Mouse (Mus musculus) liver, postnatal 0 days (tissue): ENCODE data around the gene Smurf1.

Experiments
- CTCF ChIP-seq: sonication (generic); IDR thresholded peaks from 2 replicates; pipeline ENCODE4 v1.5.1; 2016; ENCODE audit warnings: antibody characterized with exemption, low read depth
- EP300 ChIP-seq: IDR thresholded peaks from 2 replicates; pipeline ENCODE4 v1.6.1; 2016; ENCODE audit warnings: antibody characterized with exemption, low read depth, mild to moderate bottlenecking

DNA sequence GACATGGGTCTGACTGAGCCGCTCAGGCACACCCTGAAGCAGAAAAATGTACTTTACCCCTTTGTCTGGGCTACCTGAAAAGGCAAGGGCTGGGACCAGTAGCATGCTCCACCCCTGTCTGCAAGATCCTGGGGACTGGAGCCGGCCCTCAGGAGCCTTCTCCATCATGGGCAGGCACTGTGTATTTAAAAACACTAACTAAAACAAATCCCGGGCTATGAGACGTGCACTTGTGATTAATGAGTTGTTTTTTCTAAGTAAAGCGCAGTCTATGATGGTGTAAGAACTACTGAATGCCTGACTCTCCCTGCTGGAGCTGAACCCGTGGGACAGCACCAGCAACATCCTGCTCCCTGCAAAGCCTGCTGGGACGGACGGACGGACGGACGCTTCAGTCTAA is 17.2 kb downstream of the Smurf1 start:
- TF ChIP-seq CTCF = no peak
- no peak for TF ChIP-seq EP300
